Mouse (Mus musculus) embryo, embryonic 11.5 days (tissue): Measurements from ENCODE around the gene Il5.
"Not testable (repeated sequence)": the region's sequence is repeated elsewhere in the genome, so short reads cannot be mapped to it uniquely, and the experiment has no call there.

Experiments
- DNase-seq: peaks from one replicate; pipeline ENCODE4 v3.0.0-alpha.2; 2012; ENCODE audit warnings: low read depth, low spot score

Gene Il5

GRCm38 (mm10) chr11:53742353-53742752 lies 21.8 kb downstream of the Il5 start:
- no peak for DNase-seq

GRCm38 (mm10) chr11:53745260-53745659 lies 24.7 kb downstream of the Il5 start:
- DNase-seq = no peak

- no peak for DNase-seq
Observed at GRCm38 (mm10) chr11:53747985-53748384, 27.4 kb downstream of the Il5 start.

GRCm38 (mm10) chr11:53748614-53749013 lies 28.0 kb downstream of the Il5 start:
- DNase-seq = no peak

GRCm38 (mm10) chr11:53749306-53749705 lies 28.7 kb downstream of the Il5 start:
- DNase-seq = no peak

GRCm38 (mm10) chr11:53749716-53750352 lies 29.2 kb downstream of the Il5 start:
- no peak for DNase-seq

GRCm38 (mm10) chr11:53755011-53755595 lies 34.5 kb downstream of the Il5 start:
- no peak for DNase-seq

GRCm38 (mm10) chr11:53757612-53758011 lies 37.0 kb downstream of the Il5 start:
- no peak for DNase-seq

- DNase-seq = not testable (repeated sequence)
Observed at GRCm38 (mm10) chr11:53758033-53758432, 37.4 kb downstream of the Il5 start.

GRCm38 (mm10) chr11:53758791-53759351 lies 38.3 kb downstream of the Il5 start:
- no peak for DNase-seq

- no peak for DNase-seq
Observed at GRCm38 (mm10) chr11:53759545-53760406, 39.2 kb downstream of the Il5 start.

- no peak for DNase-seq
Observed at GRCm38 (mm10) chr11:53761284-53761683, 40.7 kb downstream of the Il5 start.

GRCm38 (mm10) chr11:53761822-53762221 lies 41.2 kb downstream of the Il5 start:
- no peak for DNase-seq

- DNase-seq = no peak
Observed at GRCm38 (mm10) chr11:53762426-53762825, 41.8 kb downstream of the Il5 start.

- no peak for DNase-seq
Observed at GRCm38 (mm10) chr11:53762827-53763495, 42.4 kb downstream of the Il5 start.

- peak; percentile 45 for DNase-seq
Observed at GRCm38 (mm10) chr11:53763496-53764140, 43.0 kb downstream of the Il5 start.

GRCm38 (mm10) chr11:53764581-53764980 lies 44.0 kb downstream of the Il5 start:
- no peak for DNase-seq

GRCm38 (mm10) chr11:53768422-53769184 lies 48.0 kb downstream of the Il5 start:
- DNase-seq = no peak

- no peak for DNase-seq
Observed at GRCm38 (mm10) chr11:53769185-53769576, 48.6 kb downstream of the Il5 start.

- DNase-seq = peak; percentile 79
Observed at GRCm38 (mm10) chr11:53769760-53770124, 49.1 kb downstream of the Il5 start, which contains the start of gene Irf1. Gene Irf1, plus strand, starts transcription at chr11:53770014.
